Mouse (Mus musculus): Measurements from ENCODE around the gene Aff1. TPM values are rescaled to one million over a fixed set of nuclear protein-coding genes. Genes with fewer than 3 reads are reported as not detected.
A peak's percentile ranks its signal among the peaks of the same experiment; 100 is the strongest.

The Aff1 gene
- polyA plus RNA-seq, 1 experiment = 16.2 TPM

GRCm38 (mm10) chr5:103838550-103839264 lies 146.5 kb downstream of the Aff1 start:
- Histone ChIP-seq H3K4me1 (ENCODE audit: control insufficient read depth, insufficient read depth, insufficient read length) (no peaks in the 10 kb centered on the region), H3K36me3 (ENCODE audit: control insufficient read depth, insufficient read depth, low read length) (peaks cover 56% of the 10 kb centered on the region), H3K4me3 (ENCODE audit: extremely low read depth, insufficient read depth, insufficient read length) (no peak overlapping the region), H3K27me3 (ENCODE audit: control insufficient read depth, insufficient read depth, low read length) (no peaks in the 10 kb centered on the region), H3K27ac (ENCODE audit: insufficient read depth, low read length) (no peak overlapping the region)
- WGBS = 87% methylated on average over 15 of the region's 15 CpGs
- no peak for DNase-seq (ENCODE audit: low read depth in 1 of 2, low spot score in 2 of 2)
- TF ChIP-seq POLR2A (IDR thresholded peaks at IDR 0.05; ENCODE audit: low read depth, low read length) (no peak), CTCF (IDR thresholded peaks at IDR 0.05; ENCODE audit: extremely low read depth, insufficient read depth, insufficient read length, insufficient replicate concordance) (no peak)

GRCm38 (mm10) chr5:103839265-103839626 lies 147.1 kb downstream of the Aff1 start:
- no peak overlapping the region for H3K27ac ChIP-seq (ENCODE audit: insufficient read depth, low read length)
- H3K4me1 ChIP-seq (ENCODE audit: control insufficient read depth, insufficient read depth, insufficient read length) = no peaks in the 10 kb centered on the region
- H3K27me3 ChIP-seq (ENCODE audit: control insufficient read depth, insufficient read depth, low read length) = no peaks in the 10 kb centered on the region
- no peak for TF ChIP-seq POLR2A (IDR thresholded peaks at IDR 0.05; ENCODE audit: low read depth, low read length)
- no peak for TF ChIP-seq CTCF (IDR thresholded peaks at IDR 0.05; ENCODE audit: extremely low read depth, insufficient read depth, insufficient read length, insufficient replicate concordance)
- no peak overlapping the region for H3K4me3 ChIP-seq (ENCODE audit: extremely low read depth, insufficient read depth, insufficient read length)
- no peak for DNase-seq (ENCODE audit: low read depth in 1 of 2, low spot score in 2 of 2)
- H3K36me3 ChIP-seq (ENCODE audit: control insufficient read depth, insufficient read depth, low read length) = peaks cover 53% of the 10 kb centered on the region
- WGBS = 91% methylated on average over 3 of the region's 3 CpGs

- Histone ChIP-seq H3K27me3 (ENCODE audit: control insufficient read depth, insufficient read depth, low read length) (no peaks in the 10 kb centered on the region), H3K36me3 (ENCODE audit: control insufficient read depth, insufficient read depth, low read length) (peaks cover 58% of the 10 kb centered on the region), H3K27ac (ENCODE audit: insufficient read depth, low read length) (no peak overlapping the region), H3K4me1 (ENCODE audit: control insufficient read depth, insufficient read depth, insufficient read length) (no peaks in the 10 kb centered on the region), H3K4me3 (ENCODE audit: extremely low read depth, insufficient read depth, insufficient read length) (no peak overlapping the region)
- peak; percentile 22; the same call in 1 of the 2 replicates for TF ChIP-seq CTCF (IDR thresholded peaks at IDR 0.05; ENCODE audit: extremely low read depth, insufficient read depth, insufficient read length, insufficient replicate concordance)
- no peak for TF ChIP-seq POLR2A (IDR thresholded peaks at IDR 0.05; ENCODE audit: low read depth, low read length)
- DNase-seq (ENCODE audit: low read depth in 1 of 2, low spot score in 2 of 2) = peak; percentile 5 to 36
- 88% methylated on average over 1 of the region's 1 CpGs for WGBS
Measured at GRCm38 (mm10) chr5:103843938-103844337, 151.8 kb downstream of the Aff1 start.

GRCm38 (mm10) chr5:103845418-103846153 lies 153.4 kb downstream of the Aff1 start:
- DNase-seq (ENCODE audit: low read depth in 1 of 2, low spot score in 2 of 2) = no peak
- WGBS = 94% methylated on average over 19 of the region's 19 CpGs
- no peak overlapping the region for H3K4me3 ChIP-seq (ENCODE audit: extremely low read depth, insufficient read depth, insufficient read length)
- H3K27ac ChIP-seq (ENCODE audit: insufficient read depth, low read length) = no peak overlapping the region
- H3K27me3 ChIP-seq (ENCODE audit: control insufficient read depth, insufficient read depth, low read length) = no peaks in the 10 kb centered on the region
- peaks cover 66% of the 10 kb centered on the region for H3K36me3 ChIP-seq (ENCODE audit: control insufficient read depth, insufficient read depth, low read length)
- H3K4me1 ChIP-seq (ENCODE audit: control insufficient read depth, insufficient read depth, insufficient read length) = no peaks in the 10 kb centered on the region
- TF ChIP-seq POLR2A (IDR thresholded peaks at IDR 0.05; ENCODE audit: low read depth, low read length) = no peak
- no peak for TF ChIP-seq CTCF (IDR thresholded peaks at IDR 0.05; ENCODE audit: extremely low read depth, insufficient read depth, insufficient read length, insufficient replicate concordance)

GRCm38 (mm10) chr5:103846154-103846551 lies 154.0 kb downstream of the Aff1 start:
- H3K27me3 ChIP-seq (ENCODE audit: control insufficient read depth, insufficient read depth, low read length) = no peaks in the 10 kb centered on the region
- H3K4me3 ChIP-seq (ENCODE audit: extremely low read depth, insufficient read depth, insufficient read length) = no peak overlapping the region
- peaks cover 67% of the 10 kb centered on the region for H3K36me3 ChIP-seq (ENCODE audit: control insufficient read depth, insufficient read depth, low read length)
- no peak for TF ChIP-seq CTCF (IDR thresholded peaks at IDR 0.05; ENCODE audit: extremely low read depth, insufficient read depth, insufficient read length, insufficient replicate concordance)
- no peak for TF ChIP-seq POLR2A (IDR thresholded peaks at IDR 0.05; ENCODE audit: low read depth, low read length)
- no peak overlapping the region for H3K27ac ChIP-seq (ENCODE audit: insufficient read depth, low read length)
- 95% methylated on average over 10 of the region's 10 CpGs for WGBS
- no peaks in the 10 kb centered on the region for H3K4me1 ChIP-seq (ENCODE audit: control insufficient read depth, insufficient read depth, insufficient read length)
- no peak for DNase-seq (ENCODE audit: low read depth in 1 of 2, low spot score in 2 of 2)

GRCm38 (mm10) chr5:103846609-103847008 lies 154.4 kb downstream of the Aff1 start:
- no peak for DNase-seq (ENCODE audit: low read depth in 1 of 2, low spot score in 2 of 2)
- Histone ChIP-seq H3K27me3 (ENCODE audit: control insufficient read depth, insufficient read depth, low read length) (no peaks in the 10 kb centered on the region), H3K27ac (ENCODE audit: insufficient read depth, low read length) (no peak overlapping the region), H3K4me1 (ENCODE audit: control insufficient read depth, insufficient read depth, insufficient read length) (no peaks in the 10 kb centered on the region), H3K36me3 (ENCODE audit: control insufficient read depth, insufficient read depth, low read length) (peaks cover 70% of the 10 kb centered on the region), H3K4me3 (ENCODE audit: extremely low read depth, insufficient read depth, insufficient read length) (no peak overlapping the region)
- WGBS = 92% methylated on average over 5 of the region's 5 CpGs
- TF ChIP-seq POLR2A (IDR thresholded peaks at IDR 0.05; ENCODE audit: low read depth, low read length) (no peak), CTCF (IDR thresholded peaks at IDR 0.05; ENCODE audit: extremely low read depth, insufficient read depth, insufficient read length, insufficient replicate concordance) (no peak)

- no peak for TF ChIP-seq POLR2A (IDR thresholded peaks at IDR 0.05; ENCODE audit: low read depth, low read length)
- no peak for TF ChIP-seq CTCF (IDR thresholded peaks at IDR 0.05; ENCODE audit: extremely low read depth, insufficient read depth, insufficient read length, insufficient replicate concordance)
- peaks cover 62% of the 10 kb centered on the region for H3K36me3 ChIP-seq (ENCODE audit: control insufficient read depth, insufficient read depth, low read length)
- WGBS = 94% methylated on average over 8 of the region's 8 CpGs
- H3K4me3 ChIP-seq (ENCODE audit: extremely low read depth, insufficient read depth, insufficient read length) = no peak overlapping the region
- no peaks in the 10 kb centered on the region for H3K27me3 ChIP-seq (ENCODE audit: control insufficient read depth, insufficient read depth, low read length)
- no peaks in the 10 kb centered on the region for H3K4me1 ChIP-seq (ENCODE audit: control insufficient read depth, insufficient read depth, insufficient read length)
- no peak overlapping the region for H3K27ac ChIP-seq (ENCODE audit: insufficient read depth, low read length)
- no peak for DNase-seq (ENCODE audit: low read depth in 1 of 2, low spot score in 2 of 2)
Measured at GRCm38 (mm10) chr5:103848546-103848945, 156.4 kb downstream of the Aff1 start.

Measured in spleen, adult 2 months (tissue).